Mouse (Mus musculus): Measurements from ENCODE around the gene H2-T24. TPM values are rescaled to one million over a fixed set of nuclear protein-coding genes. Genes with fewer than 3 reads are reported as not detected.

H2-T24 gene
- total and polyA plus RNA-seq, 3 experiments: 14.1 to 25.9 TPM; not detected in 1

- Histone ChIP-seq H3K36me3 (ENCODE audit: control insufficient read depth in 1 of 2, insufficient read depth in 2 of 2, low read length in 2 of 2) (peaks cover 12 to 55% of the 10 kb centered on the region in 2 experiments), H3K9me3 (replicated peaks; ENCODE audit: insufficient read depth, low read length) (no peaks in the 10 kb centered on the region), H3K27ac (ENCODE audit: control insufficient read depth, low read depth, low read length) (peak overlapping the region; percentile 99), H3K27me3 (ENCODE audit: control insufficient read depth in 1 of 2, insufficient read depth in 2 of 2, low read length in 2 of 2) (no peaks in the 10 kb centered on the region), H3K9ac (ENCODE audit: control insufficient read depth, low read depth, low read length, poor library complexity, severe bottlenecking) (no peak overlapping the region), H3K4me1 (ENCODE audit: control insufficient read depth in 1 of 2, insufficient read depth in 2 of 2, low read length in 2 of 2) (peaks cover 33 to 52% of the 10 kb centered on the region in 2 experiments), H3K79me2 (ENCODE audit: control insufficient read depth, insufficient read depth, low read length, poor library complexity) (peaks cover 66% of the 10 kb centered on the region), H3K4me3 (ENCODE audit: control insufficient read depth in 1 of 2, insufficient read depth in 1 of 2, low read depth in 2 of 2, low read length in 2 of 2) (no peak overlapping the region)
- peak; percentile 98 for DNase-seq (ENCODE audit: low read depth, low spot score)
- TF ChIP-seq UBTF (IDR thresholded peaks at IDR 0.05; ENCODE audit: borderline replicate concordance, insufficient read depth, low read depth, low read length) (no peak), ZNF384 (IDR thresholded peaks at IDR 0.05; ENCODE audit: low read depth, low read length) (0 out of 2 replicates have a peak, but pooled peaks have one; percentile 20), RAD21 (IDR thresholded peaks at IDR 0.05; ENCODE audit: low read depth, low read length) (no peak), MYB (IDR thresholded peaks at IDR 0.05; ENCODE audit: low read depth, low read length) (peak; percentile 86), CHD1 (IDR thresholded peaks at IDR 0.05; ENCODE audit: low read depth, low read length) (no peak), GATA1 (IDR thresholded peaks at IDR 0.05; ENCODE audit: low read depth, low read length) (peak; percentile 92), ETS1 (IDR thresholded peaks at IDR 0.05; ENCODE audit: low read depth, low read length) (peak; percentile 96), SMC3 (IDR thresholded peaks at IDR 0.05; ENCODE audit: low read depth, low read length) (no peak), MXI1 (IDR thresholded peaks at IDR 0.05; ENCODE audit: low read depth, low read length) (no peak), MAZ (IDR thresholded peaks at IDR 0.05; ENCODE audit: low read depth, low read length) (peak; percentile 94), ZMIZ1 (IDR thresholded peaks at IDR 0.05; ENCODE audit: low read depth, low read length) (no peak), MAX (IDR thresholded peaks at IDR 0.05; ENCODE audit: low read length) (no peak), ZKSCAN1 (IDR thresholded peaks at IDR 0.05; ENCODE audit: low read depth, low read length) (no peak), CTCF (IDR thresholded peaks at IDR 0.05 in 2 of 3, conservative IDR thresholded peaks at IDR 0.05 in 1 of 3; ENCODE audit: control insufficient read depth in 1 of 3, insufficient read depth in 1 of 3, low read depth in 2 of 3, low read length in 3 of 3, poor library complexity in 1 of 3, severe bottlenecking in 1 of 3) (no peak), ZC3H11A (IDR thresholded peaks at IDR 0.05; ENCODE audit: low read depth, low read length) (no peak), KAT2A (conservative IDR thresholded peaks at IDR 0.05; ENCODE audit: low read depth, low read length) (no peak), POLR2AphosphoS5 (IDR thresholded peaks at IDR 0.05; ENCODE audit: borderline replicate concordance, low read depth, low read length) (no peak), GABPA (IDR thresholded peaks at IDR 0.05; ENCODE audit: low read depth, low read length) (no peak), USF1 (IDR thresholded peaks at IDR 0.05; ENCODE audit: low read depth, low read length) (no peak), ELF1 (IDR thresholded peaks at IDR 0.05; ENCODE audit: low read depth, low read length) (peak; percentile 81), RCOR1 (IDR thresholded peaks at IDR 0.05; ENCODE audit: low read depth, low read length) (peak; percentile 83), E2F4 (IDR thresholded peaks at IDR 0.05; ENCODE audit: borderline replicate concordance, low read depth, low read length) (peak; percentile 26; the same call in 1 of the 2 replicates), CHD2 (IDR thresholded peaks at IDR 0.05; ENCODE audit: low read length) (peak; percentile 77), MYC (IDR thresholded peaks at IDR 0.05; ENCODE audit: low read depth, low read length) (peak; percentile 50; the same call in 1 of the 2 replicates), BHLHE40 (IDR thresholded peaks at IDR 0.05; ENCODE audit: borderline replicate concordance, low read depth, low read length) (no peak), POLR2A (IDR thresholded peaks at IDR 0.05; ENCODE audit: control insufficient read depth in 1 of 2, insufficient read depth in 1 of 2, low read depth in 1 of 2, low read length in 2 of 2, poor library complexity in 1 of 2) (no peak; a peak in 1 of 4 replicates), MAFK (IDR thresholded peaks at IDR 0.05; ENCODE audit: borderline replicate concordance, low read depth, low read length) (peak; percentile 50; the same call in 1 of the 2 replicates), NRF1 (IDR thresholded peaks at IDR 0.05; ENCODE audit: insufficient read depth, low read depth, low read length, poor library complexity, severe bottlenecking) (no peak), TCF12 (IDR thresholded peaks at IDR 0.05; ENCODE audit: low read depth, low read length) (peak; percentile 93), MEF2A (IDR thresholded peaks at IDR 0.05; ENCODE audit: extremely low read depth, insufficient replicate concordance, low read depth, low read length, poor library complexity, severe bottlenecking) (no peak), USF2 (IDR thresholded peaks at IDR 0.05; ENCODE audit: borderline replicate concordance in 1 of 2, insufficient read depth in 1 of 2, low read depth in 1 of 2, low read length in 2 of 2) (no peak), TAL1 (IDR thresholded peaks at IDR 0.05; ENCODE audit: low read length) (peak; percentile 91), HCFC1 (IDR thresholded peaks at IDR 0.05; ENCODE audit: low read depth, low read length) (no peak), TBP (IDR thresholded peaks at IDR 0.05; ENCODE audit: low read depth, low read length) (peak; percentile 54), POLR2AphosphoS2 (IDR thresholded peaks at IDR 0.05; ENCODE audit: low read length) (no peak), NELFE (IDR thresholded peaks at IDR 0.05; ENCODE audit: low read depth, low read length) (no peak), JUND (IDR thresholded peaks at IDR 0.05; ENCODE audit: low read depth, low read length) (peak; percentile 76; the same call in 1 of the 2 replicates), EP300 (IDR thresholded peaks at IDR 0.05; ENCODE audit: low read depth in 1 of 2, low read length in 2 of 2) (peak; percentile 90 to 97)
These were observed 18.4 kb downstream of the H2-T24 start for GRCm38 (mm10) chr17:36001966-36002365.

Data from MEL (cell line).